Mouse (Mus musculus): ENCODE measurements at regions not wholly inside any gene's neighbourhood (a gene's known extent, or its start where the extent isn't known, plus 50 kb on each side); places are given as distances from the start of the nearest gene placed in this dataset.

GRCm38 (mm10) chr13:115631410-115632105, 529.8 kb upstream of the Itga1 start:
- 24% methylated on average over 10 of the region's 10 CpGs for WGBS
- H3K4me1 ChIP-seq (replicated peaks; ENCODE audit: control insufficient read depth, insufficient read depth, low read length), result peaks cover 5% of the 10 kb centered on the region; the same call in 1 of the 2 replicates
- H3K27me3 ChIP-seq (replicated peaks; ENCODE audit: control insufficient read depth, insufficient read depth, low read length), result no peaks in the 10 kb centered on the region
- no peak overlapping the region for H3K9ac ChIP-seq (replicated peaks; ENCODE audit: low read depth, low read length)
- peak; percentile 54; the same call in 1 of the 2 replicates for ATAC-seq
- no peak overlapping the region for H3K4me3 ChIP-seq (replicated peaks; ENCODE audit: low read length)
- no peaks in the 10 kb centered on the region for H3K9me3 ChIP-seq (ENCODE audit: control insufficient read depth, low read length)
- no peaks in the 10 kb centered on the region for H3K36me3 ChIP-seq (ENCODE audit: control insufficient read depth, insufficient read depth)
- no peak overlapping the region; the same call in 1 of the 2 replicates for H3K27ac ChIP-seq (ENCODE audit: low read length)
- no peak overlapping the region for H3K4me2 ChIP-seq (ENCODE audit: low read length)

GRCm38 (mm10) chr13:115630603-115631002, 528.8 kb upstream of the Itga1 start:
- Histone ChIP-seq H3K27me3 (replicated peaks; ENCODE audit: control insufficient read depth, insufficient read depth, low read length) (no peaks in the 10 kb centered on the region), H3K4me1 (replicated peaks; ENCODE audit: control insufficient read depth, insufficient read depth, low read length) (peaks cover 5% of the 10 kb centered on the region; the same call in 1 of the 2 replicates), H3K27ac (ENCODE audit: low read length) (no peak overlapping the region), H3K4me3 (replicated peaks; ENCODE audit: low read length) (no peak overlapping the region), H3K36me3 (ENCODE audit: control insufficient read depth, insufficient read depth) (no peaks in the 10 kb centered on the region), H3K9ac (replicated peaks; ENCODE audit: low read depth, low read length) (no peak overlapping the region), H3K9me3 (ENCODE audit: control insufficient read depth, low read length) (no peaks in the 10 kb centered on the region), H3K4me2 (ENCODE audit: low read length) (no peak overlapping the region)
- no peak for ATAC-seq
- WGBS, result 75% methylated on average over 2 of the region's 2 CpGs

GRCm38 (mm10) chr13:115613174-115613573, 511.4 kb upstream of the Itga1 start:
- Histone ChIP-seq H3K9me3 (ENCODE audit: control insufficient read depth, low read length) (no peaks in the 10 kb centered on the region), H3K4me3 (replicated peaks; ENCODE audit: low read length) (no peak overlapping the region), H3K27me3 (replicated peaks; ENCODE audit: control insufficient read depth, insufficient read depth, low read length) (no peaks in the 10 kb centered on the region), H3K9ac (replicated peaks; ENCODE audit: low read depth, low read length) (no peak overlapping the region), H3K4me2 (ENCODE audit: low read length) (no peak overlapping the region), H3K36me3 (ENCODE audit: control insufficient read depth, insufficient read depth) (no peaks in the 10 kb centered on the region), H3K27ac (ENCODE audit: low read length) (no peak overlapping the region), H3K4me1 (replicated peaks; ENCODE audit: control insufficient read depth, insufficient read depth, low read length) (no peaks in the 10 kb centered on the region)
- 84% methylated on average over 6 of the region's 6 CpGs for WGBS
- ATAC-seq, result no peak

- WGBS, result 89% methylated on average over 8 of the region's 8 CpGs
- H3K9me3 ChIP-seq (ENCODE audit: control insufficient read depth, low read length), result no peaks in the 10 kb centered on the region
- H3K4me1 ChIP-seq (replicated peaks; ENCODE audit: control insufficient read depth, insufficient read depth, low read length), result no peaks in the 10 kb centered on the region
- H3K9ac ChIP-seq (replicated peaks; ENCODE audit: low read depth, low read length), result no peak overlapping the region
- H3K4me2 ChIP-seq (ENCODE audit: low read length), result no peak overlapping the region
- H3K4me3 ChIP-seq (replicated peaks; ENCODE audit: low read length), result no peak overlapping the region
- ATAC-seq, result no peak
- no peak overlapping the region for H3K27ac ChIP-seq (ENCODE audit: low read length)
- H3K27me3 ChIP-seq (replicated peaks; ENCODE audit: control insufficient read depth, insufficient read depth, low read length), result no peaks in the 10 kb centered on the region
- no peaks in the 10 kb centered on the region for H3K36me3 ChIP-seq (ENCODE audit: control insufficient read depth, insufficient read depth)
These were observed 504.7 kb upstream of the Itga1 start for GRCm38 (mm10) chr13:115606441-115606840.

GRCm38 (mm10) chr13:115595126-115595671, 493.4 kb upstream of the Itga1 start:
- 76% methylated on average over 5 of the region's 5 CpGs for WGBS
- no peaks in the 10 kb centered on the region for H3K9me3 ChIP-seq (ENCODE audit: control insufficient read depth, low read length)
- H3K4me2 ChIP-seq (ENCODE audit: low read length), result no peak overlapping the region
- H3K36me3 ChIP-seq (ENCODE audit: control insufficient read depth, insufficient read depth), result no peaks in the 10 kb centered on the region
- H3K4me1 ChIP-seq (replicated peaks; ENCODE audit: control insufficient read depth, insufficient read depth, low read length), result no peaks in the 10 kb centered on the region
- H3K27ac ChIP-seq (ENCODE audit: low read length), result no peak overlapping the region
- H3K4me3 ChIP-seq (replicated peaks; ENCODE audit: low read length), result no peak overlapping the region
- H3K27me3 ChIP-seq (replicated peaks; ENCODE audit: control insufficient read depth, insufficient read depth, low read length), result no peaks in the 10 kb centered on the region
- ATAC-seq, result no peak
- no peak overlapping the region for H3K9ac ChIP-seq (replicated peaks; ENCODE audit: low read depth, low read length)

- H3K36me3 ChIP-seq (ENCODE audit: control insufficient read depth, insufficient read depth), result no peaks in the 10 kb centered on the region
- no peak overlapping the region for H3K9ac ChIP-seq (replicated peaks; ENCODE audit: low read depth, low read length)
- no peak overlapping the region for H3K4me2 ChIP-seq (ENCODE audit: low read length)
- WGBS, result 69% methylated on average over 3 of the region's 3 CpGs
- H3K9me3 ChIP-seq (ENCODE audit: control insufficient read depth, low read length), result no peaks in the 10 kb centered on the region
- ATAC-seq, result 0 out of 2 replicates have a peak, but pooled peaks have one; percentile 2
- peaks cover 5% of the 10 kb centered on the region; the same call in 1 of the 2 replicates for H3K27me3 ChIP-seq (replicated peaks; ENCODE audit: control insufficient read depth, insufficient read depth, low read length)
- no peak overlapping the region for H3K27ac ChIP-seq (ENCODE audit: low read length)
- no peak overlapping the region for H3K4me3 ChIP-seq (replicated peaks; ENCODE audit: low read length)
- H3K4me1 ChIP-seq (replicated peaks; ENCODE audit: control insufficient read depth, insufficient read depth, low read length), result peaks cover 4% of the 10 kb centered on the region; the same call in 1 of the 2 replicates
These were observed 474.2 kb upstream of the Itga1 start for GRCm38 (mm10) chr13:115575967-115576366.

- Histone ChIP-seq H3K27ac (ENCODE audit: low read length) (no peak overlapping the region), H3K4me3 (replicated peaks; ENCODE audit: low read length) (no peak overlapping the region), H3K4me2 (ENCODE audit: low read length) (no peak overlapping the region), H3K9ac (replicated peaks; ENCODE audit: low read depth, low read length) (no peak overlapping the region), H3K36me3 (ENCODE audit: control insufficient read depth, insufficient read depth) (no peaks in the 10 kb centered on the region), H3K9me3 (ENCODE audit: control insufficient read depth, low read length) (no peaks in the 10 kb centered on the region), H3K4me1 (replicated peaks; ENCODE audit: control insufficient read depth, insufficient read depth, low read length) (peaks cover 4% of the 10 kb centered on the region; the same call in 1 of the 2 replicates), H3K27me3 (replicated peaks; ENCODE audit: control insufficient read depth, insufficient read depth, low read length) (peaks cover 5% of the 10 kb centered on the region; the same call in 1 of the 2 replicates)
- peak; percentile 94 for ATAC-seq
- 25% methylated on average over 6 of the region's 6 CpGs for WGBS
These were observed 473.5 kb upstream of the Itga1 start for GRCm38 (mm10) chr13:115575052-115575891.

- Histone ChIP-seq H3K9me3 (ENCODE audit: control insufficient read depth, low read length) (no peaks in the 10 kb centered on the region), H3K27ac (ENCODE audit: low read length) (no peak overlapping the region), H3K4me2 (ENCODE audit: low read length) (no peak overlapping the region), H3K36me3 (ENCODE audit: control insufficient read depth, insufficient read depth) (no peaks in the 10 kb centered on the region), H3K4me3 (replicated peaks; ENCODE audit: low read length) (no peak overlapping the region), H3K4me1 (replicated peaks; ENCODE audit: control insufficient read depth, insufficient read depth, low read length) (no peaks in the 10 kb centered on the region), H3K27me3 (replicated peaks; ENCODE audit: control insufficient read depth, insufficient read depth, low read length) (no peaks in the 10 kb centered on the region), H3K9ac (replicated peaks; ENCODE audit: low read depth, low read length) (no peak overlapping the region)
- WGBS, result 62% methylated on average over 3 of the region's 3 CpGs
- no peak for ATAC-seq
These were observed 439.4 kb upstream of the Itga1 start for GRCm38 (mm10) chr13:115541167-115541566.

GRCm38 (mm10) chr13:115535900-115536299, 434.1 kb upstream of the Itga1 start:
- no peak overlapping the region for H3K9ac ChIP-seq (replicated peaks; ENCODE audit: low read depth, low read length)
- 62% methylated on average over 3 of the region's 3 CpGs for WGBS
- ATAC-seq, result peak; percentile 59
- no peak overlapping the region for H3K27ac ChIP-seq (ENCODE audit: low read length)
- H3K36me3 ChIP-seq (ENCODE audit: control insufficient read depth, insufficient read depth), result no peaks in the 10 kb centered on the region
- H3K4me3 ChIP-seq (replicated peaks; ENCODE audit: low read length), result no peak overlapping the region
- H3K9me3 ChIP-seq (ENCODE audit: control insufficient read depth, low read length), result no peaks in the 10 kb centered on the region
- no peak overlapping the region for H3K4me2 ChIP-seq (ENCODE audit: low read length)
- H3K27me3 ChIP-seq (replicated peaks; ENCODE audit: control insufficient read depth, insufficient read depth, low read length), result no peaks in the 10 kb centered on the region
- no peaks in the 10 kb centered on the region for H3K4me1 ChIP-seq (replicated peaks; ENCODE audit: control insufficient read depth, insufficient read depth, low read length)
